ENCODE assay signal across 8 mouse cellular contexts in genomic region chr5:67727755-67728154, GRCm38 (mm10).
DNase-seq lines count a peak whose midpoint lies in the region; ATAC-seq and TF ChIP-seq lines count a peak whose summit lies in the region.

No protein-coding gene starts in this region.

- H3K36me3 ChIP-seq in embryonic facial prominence, embryonic 11.5 days (replicated peaks; ENCODE audit: control insufficient read depth, insufficient read depth, low read depth, low read length): no peaks in the 10 kb centered on the region
- no peaks in the 10 kb centered on the region for H3K36me3 ChIP-seq in embryonic facial prominence, embryonic 10.5 days (replicated peaks)
- H3K36me3 ChIP-seq in kidney, postnatal 0 days (ENCODE audit: insufficient read depth, low read length): no peaks in the 10 kb centered on the region

- H3K9ac ChIP-seq in embryonic facial prominence, embryonic 11.5 days (replicated peaks; ENCODE audit: low read length): no peak overlapping the region
- no peak overlapping the region for H3K9ac ChIP-seq in kidney, postnatal 0 days (ENCODE audit: low read depth, low read length)

- DNase-seq in embryonic facial prominence, embryonic 11.5 days (ENCODE audit: low spot score): peak; percentile 78
- no peak for DNase-seq in embryonic facial prominence, embryonic 10.5 days (ENCODE audit: low spot score)
- DNase-seq in kidney, postnatal 0 days (ENCODE audit: low spot score): peak; percentile 86
- no peak for DNase-seq in kidney, adult 11 months
- peak; percentile 20 for DNase-seq in ZHBTc4 (ENCODE audit: low read depth, low spot score)
- peak; percentile 23 for DNase-seq in lung, postnatal 36 days
- DNase-seq in cerebellum, adult 11 months: no peak
- no peak for DNase-seq in urinary bladder, postnatal 10 days (ENCODE audit: low spot score)

- 10% methylated on average over 2 of the region's 2 CpGs for WGBS in embryonic facial prominence, embryonic 11.5 days
- 17% methylated on average over 2 of the region's 2 CpGs for WGBS in embryonic facial prominence, embryonic 10.5 days
- WGBS in kidney, postnatal 0 days: 2% methylated on average over 2 of the region's 2 CpGs

- no peak overlapping the region for H3K4me3 ChIP-seq in embryonic facial prominence, embryonic 11.5 days (ENCODE audit: low read depth, low read length)
- no peak overlapping the region for H3K4me3 ChIP-seq in embryonic facial prominence, embryonic 10.5 days
- H3K4me3 ChIP-seq in kidney, postnatal 0 days (replicated peaks; ENCODE audit: low read depth, low read length): no peak overlapping the region

- H3K4me2 ChIP-seq in embryonic facial prominence, embryonic 11.5 days (ENCODE audit: low read depth, low read length): no peak overlapping the region
- no peak overlapping the region for H3K4me2 ChIP-seq in kidney, postnatal 0 days (ENCODE audit: low read length)

- no peak overlapping the region for H3K27ac ChIP-seq in embryonic facial prominence, embryonic 11.5 days (replicated peaks; ENCODE audit: low read depth, low read length)
- no peak overlapping the region for H3K27ac ChIP-seq in embryonic facial prominence, embryonic 10.5 days (replicated peaks)
- no peak overlapping the region for H3K27ac ChIP-seq in kidney, postnatal 0 days

- H3K4me1 ChIP-seq in embryonic facial prominence, embryonic 11.5 days (ENCODE audit: control insufficient read depth, insufficient read depth, low read length): no peaks in the 10 kb centered on the region
- H3K4me1 ChIP-seq in embryonic facial prominence, embryonic 10.5 days: no peaks in the 10 kb centered on the region
- no peaks in the 10 kb centered on the region for H3K4me1 ChIP-seq in kidney, postnatal 0 days (replicated peaks; ENCODE audit: insufficient read depth, low read length)

- peak; percentile 75 for TF ChIP-seq CTCF in kidney, postnatal 0 days (IDR thresholded peaks at IDR 0.05; ENCODE audit: low read depth)

- ATAC-seq in embryonic facial prominence, embryonic 11.5 days (replicated peaks; ENCODE audit: insufficient number of reproducible peaks, low FRiP score, low TSS enrichment, low read depth): no peak
- ATAC-seq in kidney, postnatal 0 days (replicated peaks; ENCODE audit: low FRiP score, low read depth): no peak

- H3K9me3 ChIP-seq in embryonic facial prominence, embryonic 11.5 days (replicated peaks; ENCODE audit: control insufficient read depth, low read length): no peaks in the 10 kb centered on the region
- no peaks in the 10 kb centered on the region for H3K9me3 ChIP-seq in embryonic facial prominence, embryonic 10.5 days
- no peaks in the 10 kb centered on the region for H3K9me3 ChIP-seq in kidney, postnatal 0 days (replicated peaks; ENCODE audit: low read length)

- H3K27me3 ChIP-seq in embryonic facial prominence, embryonic 11.5 days (ENCODE audit: control insufficient read depth, insufficient read depth, low read length): no peaks in the 10 kb centered on the region
- H3K27me3 ChIP-seq in embryonic facial prominence, embryonic 10.5 days (replicated peaks; ENCODE audit: low read depth, poor library complexity, severe bottlenecking): no peaks in the 10 kb centered on the region
- H3K27me3 ChIP-seq in kidney, postnatal 0 days (ENCODE audit: insufficient read depth, low read length): no peaks in the 10 kb centered on the region

Comparison
In these comparisons a context has a peak if more than half of its experiments do, and no peak if none do; other contexts are left out.
1. DNase-seq: peak in embryonic facial prominence, embryonic 11.5 days (single experiment), kidney, postnatal 0 days (single experiment), ZHBTc4 (single experiment) and lung, postnatal 36 days (single experiment); none in embryonic facial prominence, embryonic 10.5 days (single experiment), kidney, adult 11 months (single experiment), cerebellum, adult 11 months (single experiment) and urinary bladder, postnatal 10 days (single experiment).